Mouse (Mus musculus) macrophage (primary cell): ENCODE data around the gene 1700018B08Rik. TPM values are rescaled to one million over a fixed set of nuclear protein-coding genes. Genes with fewer than 3 reads are reported as not detected.
A peak's percentile ranks its signal among the peaks of the same experiment; 100 is the strongest.

Experiments
- H3K27ac ChIP-seq: fragments of 350-480 bp; formaldehyde crosslinking; 2 replicates; pipeline ENCODE4 v1.9.0; 2021
- H3K36me3 ChIP-seq: fragments of 350-480 bp; formaldehyde crosslinking; 2 replicates; pipeline ENCODE4 v1.9.0; 2021; ENCODE audit errors: inconsistent target
- H3K4me3 ChIP-seq: fragments of 350-480 bp; formaldehyde crosslinking; 2 replicates; pipeline ENCODE4 v1.9.0; 2021; ENCODE audit errors: inconsistent target
- H3K79me2 ChIP-seq: fragments of 350-480 bp; formaldehyde crosslinking; 2 replicates; pipeline ENCODE4 v1.9.0; 2021; ENCODE audit errors: inconsistent target
- WGBS: methylation state at CpG from one replicate; pipeline ENCODE4 v1.1.7; 2026; ENCODE audit warnings: inconsistent platforms; ENCODE audit not compliant: missing documents; 5-methylcytosine and 5-hydroxymethylcytosine counted together
- polyA plus RNA-seq: library from polyadenylated mRNA; stranded (reverse); fragments of 250-400 nt; gene quantifications from 3 replicates; pipeline ENCODE4 v1.2.4, GENCODE M21; 2018; ENCODE audit warnings: inconsistent platforms

The 1700018B08Rik gene
- polyA plus RNA-seq, 1 experiment from 2014 or later, result not detected

DNA sequence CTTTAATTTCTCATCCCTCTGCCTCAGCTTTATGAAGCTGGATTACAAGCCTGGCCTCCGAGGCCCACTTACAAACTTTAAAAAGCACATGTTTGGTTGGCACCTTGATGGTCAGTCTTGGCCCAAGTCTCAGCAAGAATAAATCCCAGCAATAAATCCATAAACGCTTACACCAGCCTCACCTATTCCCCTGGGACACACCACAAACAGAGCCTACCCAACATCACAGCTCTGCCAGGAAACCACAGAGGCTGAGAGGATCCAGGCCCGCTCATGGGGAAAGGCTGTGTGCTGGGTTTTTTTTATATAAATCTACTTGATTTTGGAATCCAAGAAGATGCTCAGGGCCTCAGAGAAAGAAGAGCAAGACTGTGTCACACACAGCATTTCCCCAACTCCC, 31.5 kb upstream of the 1700018B08Rik start:
- 86% methylated on average over 3 of the region's 3 CpGs for WGBS
- Histone ChIP-seq H3K36me3 (no peaks in the 10 kb centered on the region), H3K4me3 (no peak overlapping the region), H3K27ac (no peak overlapping the region), H3K79me2 (peaks cover 58% of the 10 kb centered on the region)

DNA sequence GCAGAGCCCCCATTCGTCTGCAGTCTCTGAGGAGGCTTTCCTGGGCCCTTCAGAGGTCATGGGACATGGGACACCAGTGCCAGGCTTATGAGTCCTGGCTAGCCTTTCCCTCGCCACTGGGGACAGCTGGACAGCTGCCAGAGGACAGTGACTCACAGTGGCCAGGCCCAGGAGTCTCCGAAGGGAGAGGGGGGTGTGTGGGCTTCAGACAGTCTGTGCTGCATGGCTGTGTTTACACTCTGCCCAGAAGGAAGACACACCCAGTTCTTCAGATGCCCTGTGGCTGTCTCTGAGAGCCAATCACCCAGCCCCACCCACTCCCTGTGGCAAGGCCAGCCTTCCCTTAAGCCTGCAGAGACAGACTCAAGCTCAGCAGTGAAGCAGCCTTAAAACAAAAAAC, 29.2 kb upstream of the 1700018B08Rik start:
- H3K4me3 ChIP-seq, result no peak overlapping the region
- no peaks in the 10 kb centered on the region for H3K36me3 ChIP-seq
- peaks cover 66% of the 10 kb centered on the region for H3K79me2 ChIP-seq
- 43% methylated on average over 3 of the region's 3 CpGs for WGBS
- no peak overlapping the region for H3K27ac ChIP-seq

GRCm38 (mm10) chr8:121572121-121572520, 28.0 kb upstream of the 1700018B08Rik start:
- H3K79me2 ChIP-seq, result peaks cover 70% of the 10 kb centered on the region
- 95% methylated on average over 7 of the region's 7 CpGs for WGBS
- H3K27ac ChIP-seq, result no peak overlapping the region
- H3K4me3 ChIP-seq, result no peak overlapping the region
- H3K36me3 ChIP-seq, result no peaks in the 10 kb centered on the region

- Histone ChIP-seq H3K36me3 (no peaks in the 10 kb centered on the region), H3K79me2 (peaks cover 57% of the 10 kb centered on the region; the same call in 1 of the 2 replicates), H3K4me3 (peak overlapping the region; percentile 5; the same call in 1 of the 2 replicates), H3K27ac (0 out of 2 replicates have a peak overlapping the region, but pooled peaks have one; percentile 8)
- 49% methylated on average over 17 of the region's 17 CpGs for WGBS
These were observed 26.7 kb upstream of the 1700018B08Rik start for GRCm38 (mm10) chr8:121570801-121571200.

- no peaks in the 10 kb centered on the region for H3K36me3 ChIP-seq
- H3K27ac ChIP-seq, result 0 out of 2 replicates have a peak overlapping the region, but pooled peaks have one; percentile 8
- peak overlapping the region; percentile 5; the same call in 1 of the 2 replicates for H3K4me3 ChIP-seq
- 11% methylated on average over 21 of the region's 21 CpGs for WGBS
- peaks cover 52% of the 10 kb centered on the region; the same call in 1 of the 2 replicates for H3K79me2 ChIP-seq
These were observed 26.2 kb upstream of the 1700018B08Rik start for GRCm38 (mm10) chr8:121570335-121570734.

GRCm38 (mm10) chr8:121568321-121568720, 24.2 kb upstream of the 1700018B08Rik start:
- no peak overlapping the region for H3K27ac ChIP-seq
- H3K4me3 ChIP-seq, result no peak overlapping the region
- H3K79me2 ChIP-seq, result peaks cover 33% of the 10 kb centered on the region; the same call in 1 of the 2 replicates
- WGBS, result 89% methylated on average over 6 of the region's 6 CpGs
- H3K36me3 ChIP-seq, result no peaks in the 10 kb centered on the region

DNA sequence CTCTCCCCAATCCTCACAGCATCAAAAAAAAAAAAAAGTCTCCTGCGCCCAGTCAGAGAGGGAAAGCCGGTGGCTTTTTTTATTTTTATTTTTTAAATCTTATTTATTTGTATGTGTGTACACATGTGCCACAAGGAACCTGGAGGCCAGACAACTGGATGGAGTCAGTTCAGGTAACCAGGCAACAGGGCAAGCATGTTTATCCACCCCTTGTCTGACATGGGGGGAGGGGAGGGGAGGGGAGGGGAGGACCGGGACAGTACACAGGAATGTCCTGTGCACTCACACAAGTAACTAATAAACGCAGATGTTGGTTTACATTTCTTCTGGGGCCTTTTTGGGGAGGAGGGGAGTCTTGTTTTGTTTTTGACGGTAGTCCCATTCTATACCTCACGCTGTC, 19.6 kb upstream of the 1700018B08Rik start:
- WGBS, result 98% methylated on average over 5 of the region's 6 CpGs
- Histone ChIP-seq H3K27ac (no peak overlapping the region), H3K79me2 (peaks cover 15% of the 10 kb centered on the region; the same call in 1 of the 2 replicates), H3K36me3 (0 out of 2 replicates have a peak, but pooled peaks cover 5% of the 10 kb centered on the region), H3K4me3 (no peak overlapping the region)

DNA sequence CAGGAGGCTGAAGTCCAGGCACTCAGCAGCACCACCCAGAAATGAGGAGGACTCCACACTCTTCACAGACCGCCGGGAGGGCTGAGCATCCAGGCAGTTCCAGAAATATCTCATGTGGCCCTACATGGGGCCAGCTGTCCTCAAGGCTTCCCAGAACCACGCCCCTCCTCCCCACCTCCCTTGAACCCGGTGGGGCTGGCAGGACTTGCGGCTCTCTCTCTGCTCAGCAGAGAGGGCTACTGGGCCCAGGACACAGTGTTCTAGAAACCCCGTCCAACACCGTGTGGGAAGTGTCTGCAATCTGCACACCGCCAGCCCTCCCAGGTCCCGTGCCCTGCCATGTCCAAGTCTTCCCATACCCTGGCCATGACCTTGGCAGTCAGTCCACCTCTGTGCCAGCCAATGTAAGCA, 18.8 kb upstream of the 1700018B08Rik start:
- 0 out of 2 replicates have a peak, but pooled peaks cover 5% of the 10 kb centered on the region for H3K36me3 ChIP-seq
- H3K4me3 ChIP-seq, result no peak overlapping the region
- H3K27ac ChIP-seq, result no peak overlapping the region
- H3K79me2 ChIP-seq, result peaks cover 7% of the 10 kb centered on the region; the same call in 1 of the 2 replicates
- WGBS, result 94% methylated on average over 8 of the region's 9 CpGs

DNA sequence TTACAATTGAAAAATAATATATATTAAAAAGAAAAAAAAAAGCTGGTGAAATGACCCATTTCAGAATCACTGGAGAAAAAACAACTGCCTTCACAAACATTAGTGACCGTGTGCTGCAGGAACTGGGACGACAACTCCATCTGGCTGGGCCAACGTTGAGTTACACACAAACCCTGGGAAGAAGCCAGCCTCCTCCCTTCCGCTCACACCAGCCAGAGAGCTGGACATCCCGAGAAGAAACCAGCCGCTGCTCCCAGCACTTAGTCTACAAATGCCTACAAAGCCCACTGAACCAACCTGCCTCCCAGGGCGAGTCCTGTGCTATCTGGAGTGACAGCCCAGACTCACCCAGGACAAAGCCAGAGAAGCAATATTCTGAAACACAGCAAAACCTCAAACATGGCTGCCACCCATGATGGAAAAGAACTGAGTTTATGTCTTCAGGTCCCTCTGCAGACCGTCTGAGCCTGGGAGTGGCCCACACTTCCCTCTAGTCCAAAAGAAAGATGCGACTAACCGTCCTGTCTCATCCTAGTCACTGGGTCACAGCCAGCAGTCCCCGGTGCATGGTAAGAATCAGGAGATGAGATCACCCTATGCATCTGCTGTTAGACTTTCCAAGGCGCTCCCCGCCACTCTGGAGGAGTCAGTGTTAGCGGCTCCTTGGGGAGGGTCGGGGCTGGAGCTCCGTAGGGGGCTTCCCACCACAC, 17.7 kb upstream of the 1700018B08Rik start:
- Histone ChIP-seq H3K36me3 (0 out of 2 replicates have a peak, but pooled peaks cover 5% of the 10 kb centered on the region), H3K79me2 (no peaks in the 10 kb centered on the region), H3K27ac (no peak overlapping the region), H3K4me3 (no peak overlapping the region)
- WGBS, result 91% methylated on average over 16 of the region's 16 CpGs

GRCm38 (mm10) chr8:121560432-121561100, 16.4 kb upstream of the 1700018B08Rik start:
- no peak overlapping the region for H3K27ac ChIP-seq
- 95% methylated on average over 7 of the region's 7 CpGs for WGBS
- H3K79me2 ChIP-seq, result no peaks in the 10 kb centered on the region
- no peak overlapping the region for H3K4me3 ChIP-seq
- H3K36me3 ChIP-seq, result 0 out of 2 replicates have a peak, but pooled peaks cover 5% of the 10 kb centered on the region

- H3K27ac ChIP-seq, result no peak overlapping the region
- 93% methylated on average over 12 of the region's 12 CpGs for WGBS
- H3K36me3 ChIP-seq, result 0 out of 2 replicates have a peak, but pooled peaks cover 5% of the 10 kb centered on the region
- no peak overlapping the region for H3K4me3 ChIP-seq
- no peaks in the 10 kb centered on the region for H3K79me2 ChIP-seq
These were observed 15.7 kb upstream of the 1700018B08Rik start for GRCm38 (mm10) chr8:121559801-121560200.

- Histone ChIP-seq H3K27ac (no peak overlapping the region), H3K36me3 (peaks cover 5% of the 10 kb centered on the region; the same call in 1 of the 2 replicates), H3K79me2 (no peaks in the 10 kb centered on the region), H3K4me3 (no peak overlapping the region)
- 93% methylated on average over 16 of the region's 16 CpGs for WGBS
These were observed 14.4 kb upstream of the 1700018B08Rik start for GRCm38 (mm10) chr8:121558538-121558937.

DNA sequence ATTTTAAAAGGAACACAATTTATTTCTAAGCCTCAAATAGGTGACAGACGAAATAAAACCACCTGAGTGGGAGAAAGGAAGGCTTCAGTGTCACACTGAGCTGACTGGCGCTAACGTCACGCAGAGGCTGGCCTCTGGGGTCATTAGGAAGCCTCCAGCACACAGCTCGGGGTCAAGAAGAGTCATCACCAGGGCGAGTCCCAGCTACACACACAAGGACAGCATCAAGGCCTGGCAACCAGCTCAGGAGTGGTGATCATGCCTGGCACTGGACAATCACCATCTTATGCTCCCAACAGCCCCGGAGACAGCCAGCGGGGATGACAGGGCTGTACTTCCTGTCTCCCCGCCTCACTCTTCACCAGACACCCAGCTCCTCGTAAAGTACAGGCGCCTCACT, 13.6 kb upstream of the 1700018B08Rik start:
- Histone ChIP-seq H3K79me2 (no peaks in the 10 kb centered on the region), H3K4me3 (no peak overlapping the region), H3K27ac (no peak overlapping the region), H3K36me3 (peaks cover 5% of the 10 kb centered on the region; the same call in 1 of the 2 replicates)
- 98% methylated on average over 10 of the region's 11 CpGs for WGBS

DNA sequence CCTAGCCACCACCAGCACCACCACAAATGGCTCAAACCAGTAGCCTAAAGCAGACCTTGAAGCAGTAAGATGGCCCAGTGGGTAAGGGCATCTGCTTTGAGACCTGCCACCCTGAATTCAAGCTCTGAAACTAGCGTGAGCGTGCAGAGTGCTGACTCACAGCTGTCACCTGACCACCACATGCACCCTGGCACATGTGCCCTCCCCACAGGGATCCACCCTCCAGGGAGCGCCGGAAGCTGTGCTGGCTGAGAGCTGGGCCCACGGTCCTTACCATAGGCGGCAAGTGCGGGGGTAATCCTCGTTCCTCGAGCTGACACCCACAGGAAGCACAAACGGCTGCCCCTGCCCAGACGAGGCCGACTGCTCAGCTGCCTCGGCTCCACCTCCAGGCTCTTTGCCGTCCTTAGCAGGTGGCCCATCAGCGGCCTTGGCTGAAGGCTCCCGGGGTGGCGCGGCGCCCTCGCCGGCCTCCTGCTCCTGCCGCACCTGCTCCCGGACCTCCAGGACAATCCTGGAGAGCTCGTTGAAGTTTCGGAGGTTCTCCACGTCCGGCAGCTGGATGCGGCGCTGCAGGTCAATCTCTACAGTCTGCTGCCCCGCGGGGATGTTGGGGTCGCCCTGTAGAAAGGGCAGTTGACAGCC, 9.8 kb upstream of the 1700018B08Rik start:
- H3K36me3 ChIP-seq, result no peaks in the 10 kb centered on the region; the same call in 1 of the 2 replicates
- no peak overlapping the region for H3K4me3 ChIP-seq
- 93% methylated on average over 31 of the region's 32 CpGs for WGBS
- no peaks in the 10 kb centered on the region for H3K79me2 ChIP-seq
- no peak overlapping the region for H3K27ac ChIP-seq
